Mouse (Mus musculus): ENCODE data around the gene P2ry12. TPM values are rescaled to one million over a fixed set of nuclear protein-coding genes. Genes with fewer than 3 reads are reported as not detected.

Gene P2ry12
- polyA plus RNA-seq, 2 experiments, result 2.5 to 3.3 TPM

DNA sequence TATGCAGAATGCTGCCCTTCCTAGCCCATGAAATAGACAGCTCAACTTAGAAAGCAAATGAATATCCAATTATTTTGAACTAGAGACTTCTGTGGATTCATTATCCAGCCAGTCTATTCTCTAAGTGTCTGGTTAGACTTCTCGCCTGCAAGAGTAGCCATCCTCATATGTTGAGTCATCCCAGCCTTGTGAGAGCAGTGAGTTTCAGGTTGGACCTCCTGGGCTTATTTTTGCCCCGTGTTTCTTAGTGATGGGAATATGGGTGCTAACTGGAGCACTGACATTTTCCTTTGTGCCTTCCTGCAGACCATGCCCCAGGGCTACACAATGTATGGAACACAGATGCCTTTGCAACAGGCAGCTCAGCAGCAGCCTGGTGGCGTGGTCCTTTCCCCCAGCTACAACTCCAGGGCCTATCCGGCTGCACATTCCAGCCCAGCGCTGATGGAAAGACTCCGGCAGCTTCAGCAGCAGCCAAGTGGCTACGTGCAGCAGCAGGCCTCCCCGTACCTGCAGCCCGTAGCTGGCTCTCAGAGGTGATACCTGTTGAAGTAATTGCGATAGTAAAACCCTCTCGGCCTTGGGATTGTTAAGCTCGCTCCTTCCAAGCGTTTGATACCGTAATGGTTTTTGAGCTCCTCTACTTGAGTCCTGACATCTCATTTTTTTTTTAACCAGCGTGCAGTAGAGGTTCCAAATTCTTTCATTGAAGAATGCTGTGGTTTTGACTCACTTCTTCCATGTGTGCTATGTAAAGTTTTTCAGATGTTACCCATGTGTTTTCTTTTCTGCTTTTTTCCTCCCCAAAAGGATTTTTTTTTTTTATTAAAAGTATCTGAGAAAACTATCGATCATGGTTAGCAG is 33.3 kb upstream of the P2ry12 start:
- DNase-seq (ENCODE audit: low spot score) (peak; percentile 40), ATAC-seq (ENCODE audit: low FRiP score, low read depth) (peak; percentile 41; the same call in 1 of the 2 replicates)
- Histone ChIP-seq H3K9ac (ENCODE audit: low read depth, low read length, severe bottlenecking) (no peak overlapping the region), H3K4me3 (replicated peaks; ENCODE audit: low read length) (no peak overlapping the region), H3K27me3 (ENCODE audit: control insufficient read depth, insufficient read depth, low read length) (no peaks in the 10 kb centered on the region), H3K27ac (replicated peaks; ENCODE audit: low read depth, low read length) (peak overlapping the region; percentile 61; the same call in 1 of the 2 replicates), H3K4me2 (replicated peaks; ENCODE audit: low read depth, low read length, severe bottlenecking) (no peak overlapping the region), H3K36me3 (ENCODE audit: control insufficient read depth, insufficient read depth, low read length) (no peaks in the 10 kb centered on the region), H3K9me3 (ENCODE audit: control insufficient read depth, low read length) (no peaks in the 10 kb centered on the region), H3K4me1 (ENCODE audit: control insufficient read depth, insufficient read depth, low read length) (no peaks in the 10 kb centered on the region; the same call in 1 of the 2 replicates)
- TF ChIP-seq POLR2A (IDR thresholded peaks at IDR 0.05; ENCODE audit: borderline replicate concordance, extremely low read depth, insufficient read depth, insufficient read length), result no peak
- 48% methylated on average over 16 of the region's 16 CpGs for WGBS

DNA sequence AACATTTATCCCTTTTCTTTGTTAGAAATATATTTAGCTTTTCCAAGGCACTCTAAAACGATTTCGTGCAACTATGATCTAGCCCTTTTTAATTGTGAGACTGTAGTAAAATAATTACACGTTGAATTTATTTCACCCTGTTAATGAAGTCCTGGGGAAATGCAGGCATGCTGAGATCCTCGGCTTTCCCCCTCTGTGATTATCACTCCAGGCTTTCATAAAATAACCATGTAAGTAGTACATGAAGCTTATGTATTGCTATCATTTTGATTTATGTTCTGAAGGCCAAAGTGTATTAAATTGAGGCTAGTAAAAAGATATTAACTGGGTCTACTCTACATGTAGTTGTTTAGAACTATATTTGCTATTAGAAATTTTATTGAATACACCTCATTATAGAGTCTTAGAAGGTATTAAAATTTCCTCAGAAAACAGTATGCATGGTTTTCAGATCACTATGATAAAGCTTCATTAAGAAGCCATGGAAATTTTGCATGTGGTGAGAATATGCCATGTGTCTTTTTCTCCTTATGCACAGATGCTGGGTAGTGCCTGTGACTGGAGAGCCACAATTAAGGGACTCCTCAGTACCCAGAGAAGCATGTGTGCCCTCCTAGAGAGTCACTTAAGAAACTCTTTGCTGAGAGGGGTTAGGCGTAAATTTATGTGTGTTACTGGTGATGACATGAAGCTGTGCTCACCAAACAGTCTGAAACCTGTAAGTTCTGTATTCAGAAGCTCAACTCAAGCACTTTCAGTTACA is 30.9 kb upstream of the P2ry12 start:
- WGBS, result 50% methylated on average over 5 of the region's 5 CpGs
- no peak overlapping the region for H3K27ac ChIP-seq (replicated peaks; ENCODE audit: low read depth, low read length)
- H3K4me2 ChIP-seq (replicated peaks; ENCODE audit: low read depth, low read length, severe bottlenecking), result no peak overlapping the region
- H3K4me3 ChIP-seq (replicated peaks; ENCODE audit: low read length), result no peak overlapping the region
- ATAC-seq (ENCODE audit: low FRiP score, low read depth), result no peak
- no peaks in the 10 kb centered on the region for H3K9me3 ChIP-seq (ENCODE audit: control insufficient read depth, low read length)
- H3K4me1 ChIP-seq (ENCODE audit: control insufficient read depth, insufficient read depth, low read length), result no peaks in the 10 kb centered on the region; the same call in 1 of the 2 replicates
- no peaks in the 10 kb centered on the region for H3K27me3 ChIP-seq (ENCODE audit: control insufficient read depth, insufficient read depth, low read length)
- H3K9ac ChIP-seq (ENCODE audit: low read depth, low read length, severe bottlenecking), result no peak overlapping the region
- no peak for DNase-seq (ENCODE audit: low spot score)
- no peaks in the 10 kb centered on the region for H3K36me3 ChIP-seq (ENCODE audit: control insufficient read depth, insufficient read depth, low read length)
- TF ChIP-seq POLR2A (IDR thresholded peaks at IDR 0.05; ENCODE audit: borderline replicate concordance, extremely low read depth, insufficient read depth, insufficient read length), result no peak

DNA sequence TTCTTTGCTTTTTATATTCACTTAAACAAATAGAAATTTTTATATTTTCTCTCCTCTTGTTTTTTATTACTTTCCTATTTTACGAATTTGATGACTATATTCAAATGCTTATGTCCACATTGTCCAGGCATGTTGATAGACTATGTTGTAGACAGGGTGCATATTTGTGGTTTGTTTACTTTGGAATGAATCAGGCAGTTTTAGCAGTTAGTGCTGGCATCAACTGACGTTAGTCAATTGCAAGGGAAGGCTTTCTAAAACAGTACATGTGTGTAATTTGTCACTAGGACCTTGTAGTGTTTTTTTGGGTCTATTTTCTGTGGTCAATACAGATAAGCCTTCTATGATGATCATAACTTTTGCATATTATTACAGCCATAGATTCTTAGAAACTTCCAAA is 27.9 kb upstream of the P2ry12 start:
- no peaks in the 10 kb centered on the region for H3K36me3 ChIP-seq (ENCODE audit: control insufficient read depth, insufficient read depth, low read length)
- no peaks in the 10 kb centered on the region for H3K27me3 ChIP-seq (ENCODE audit: control insufficient read depth, insufficient read depth, low read length)
- H3K9me3 ChIP-seq (ENCODE audit: control insufficient read depth, low read length), result no peaks in the 10 kb centered on the region
- TF ChIP-seq POLR2A (IDR thresholded peaks at IDR 0.05; ENCODE audit: borderline replicate concordance, extremely low read depth, insufficient read depth, insufficient read length), result no peak
- WGBS, result 60% methylated on average over 2 of the region's 2 CpGs
- ATAC-seq (ENCODE audit: low FRiP score, low read depth) (no peak), DNase-seq (ENCODE audit: low spot score) (no peak)
- no peaks in the 10 kb centered on the region for H3K4me1 ChIP-seq (ENCODE audit: control insufficient read depth, insufficient read depth, low read length)
- H3K27ac ChIP-seq (replicated peaks; ENCODE audit: low read depth, low read length), result no peak overlapping the region
- no peak overlapping the region for H3K4me3 ChIP-seq (replicated peaks; ENCODE audit: low read length)
- H3K4me2 ChIP-seq (replicated peaks; ENCODE audit: low read depth, low read length, severe bottlenecking), result no peak overlapping the region
- no peak overlapping the region for H3K9ac ChIP-seq (ENCODE audit: low read depth, low read length, severe bottlenecking)

DNA sequence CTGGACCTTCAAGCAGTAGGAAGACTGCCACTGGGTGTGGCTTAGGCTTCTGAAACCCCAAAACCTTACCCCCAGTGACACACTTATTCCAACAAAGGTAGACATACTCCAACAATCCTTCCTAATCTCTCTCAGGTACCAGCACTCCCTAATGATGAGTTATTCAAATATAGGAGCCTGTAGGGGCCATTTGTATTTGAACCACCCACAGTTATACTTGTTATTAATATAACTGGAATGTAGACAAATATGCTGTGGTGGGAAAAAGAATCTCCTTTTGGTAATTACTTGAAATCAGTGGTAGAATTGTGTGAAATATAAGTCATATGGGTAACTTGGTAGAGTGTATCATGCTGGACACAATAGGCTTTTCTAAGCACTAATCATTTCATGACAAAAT is 15.9 kb upstream of the P2ry12 start:
- H3K4me2 ChIP-seq (replicated peaks; ENCODE audit: low read depth, low read length, severe bottlenecking), result no peak overlapping the region
- DNase-seq (ENCODE audit: low spot score) (no peak), ATAC-seq (ENCODE audit: low FRiP score, low read depth) (no peak)
- no peaks in the 10 kb centered on the region for H3K27me3 ChIP-seq (ENCODE audit: control insufficient read depth, insufficient read depth, low read length)
- TF ChIP-seq POLR2A (IDR thresholded peaks at IDR 0.05; ENCODE audit: borderline replicate concordance, extremely low read depth, insufficient read depth, insufficient read length), result no peak
- H3K4me1 ChIP-seq (ENCODE audit: control insufficient read depth, insufficient read depth, low read length), result no peaks in the 10 kb centered on the region
- no peak overlapping the region for H3K4me3 ChIP-seq (replicated peaks; ENCODE audit: low read length)
- H3K27ac ChIP-seq (replicated peaks; ENCODE audit: low read depth, low read length), result no peak overlapping the region
- no peak overlapping the region for H3K9ac ChIP-seq (ENCODE audit: low read depth, low read length, severe bottlenecking)
- H3K9me3 ChIP-seq (ENCODE audit: control insufficient read depth, low read length), result no peaks in the 10 kb centered on the region
- no peaks in the 10 kb centered on the region for H3K36me3 ChIP-seq (ENCODE audit: control insufficient read depth, insufficient read depth, low read length)

DNA sequence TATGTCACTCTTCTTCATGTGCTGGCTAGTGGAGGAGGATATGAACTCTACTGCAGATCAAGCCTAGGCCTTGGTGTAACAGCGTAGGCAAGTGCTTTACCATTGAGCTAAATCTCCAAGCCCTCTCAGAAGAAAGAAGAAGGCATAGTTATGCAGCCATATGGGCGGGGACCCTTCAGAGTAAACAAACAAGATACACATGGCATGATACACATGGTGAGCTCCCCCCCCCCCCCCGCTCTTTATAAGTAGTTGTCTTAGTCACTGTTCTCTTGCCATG is 15.5 kb upstream of the P2ry12 start:
- DNase-seq (ENCODE audit: low spot score) (no peak), ATAC-seq (ENCODE audit: low FRiP score, low read depth) (no peak)
- no peak overlapping the region for H3K4me2 ChIP-seq (replicated peaks; ENCODE audit: low read depth, low read length, severe bottlenecking)
- TF ChIP-seq POLR2A (IDR thresholded peaks at IDR 0.05; ENCODE audit: borderline replicate concordance, extremely low read depth, insufficient read depth, insufficient read length), result no peak
- H3K9me3 ChIP-seq (ENCODE audit: control insufficient read depth, low read length), result no peaks in the 10 kb centered on the region
- no peak overlapping the region for H3K9ac ChIP-seq (ENCODE audit: low read depth, low read length, severe bottlenecking)
- H3K27ac ChIP-seq (replicated peaks; ENCODE audit: low read depth, low read length), result no peak overlapping the region
- H3K4me1 ChIP-seq (ENCODE audit: control insufficient read depth, insufficient read depth, low read length), result no peaks in the 10 kb centered on the region
- H3K27me3 ChIP-seq (ENCODE audit: control insufficient read depth, insufficient read depth, low read length), result no peaks in the 10 kb centered on the region
- H3K4me3 ChIP-seq (replicated peaks; ENCODE audit: low read length), result no peak overlapping the region
- no peaks in the 10 kb centered on the region for H3K36me3 ChIP-seq (ENCODE audit: control insufficient read depth, insufficient read depth, low read length)
- WGBS, result 92% methylated on average over 3 of the region's 3 CpGs
